Mouse (Mus musculus) T-cell, adult 2 months (primary cell): ENCODE data around the gene Gcnt7.

Experiments
- DNase-seq: peaks from one replicate; pipeline ENCODE4 v3.0.0; 2022; ENCODE audit warnings: low spot score

The Gcnt7 gene

DNA sequence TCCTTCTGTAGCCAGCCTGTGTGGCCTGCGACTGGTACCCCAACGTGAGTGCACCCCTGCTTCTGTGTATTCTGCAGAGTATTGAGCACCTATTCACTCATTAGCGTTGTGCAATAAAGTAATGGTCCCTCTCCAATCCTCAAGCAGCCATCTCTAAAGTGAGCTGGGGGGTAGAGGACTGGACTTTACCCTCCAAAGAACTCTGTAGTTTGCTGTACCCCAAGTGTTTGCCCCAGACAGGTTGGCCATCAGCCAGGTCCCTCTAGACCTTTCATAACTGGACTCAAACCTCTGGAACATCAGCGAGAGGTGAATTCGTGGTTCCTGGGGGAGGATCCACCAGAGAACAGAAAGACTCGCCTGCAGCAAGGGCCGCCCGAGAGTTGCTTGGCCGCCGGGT lies 5.9 kb downstream of the Gcnt7 start:
- no peak for DNase-seq

DNA sequence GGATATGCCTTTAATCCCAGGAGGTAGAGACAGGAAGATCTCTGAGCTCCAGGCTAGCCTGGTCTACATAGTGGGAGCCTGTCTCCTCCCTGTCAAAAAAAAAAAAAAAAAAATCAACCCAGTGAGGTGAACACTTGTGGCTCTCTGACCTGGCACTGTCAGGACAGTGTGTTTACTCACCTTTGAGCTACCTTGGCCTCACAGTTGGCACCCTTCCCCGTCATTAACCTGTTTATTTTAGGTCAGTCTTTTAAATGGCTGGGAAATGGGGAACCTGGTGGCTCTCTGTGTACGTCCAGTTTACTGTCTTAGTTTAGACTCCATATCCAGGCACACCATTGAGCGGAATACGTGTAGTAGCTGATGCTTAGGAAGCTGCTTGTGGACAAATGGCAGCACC lies 6.4 kb downstream of the Gcnt7 start:
- no peak for DNase-seq

DNA sequence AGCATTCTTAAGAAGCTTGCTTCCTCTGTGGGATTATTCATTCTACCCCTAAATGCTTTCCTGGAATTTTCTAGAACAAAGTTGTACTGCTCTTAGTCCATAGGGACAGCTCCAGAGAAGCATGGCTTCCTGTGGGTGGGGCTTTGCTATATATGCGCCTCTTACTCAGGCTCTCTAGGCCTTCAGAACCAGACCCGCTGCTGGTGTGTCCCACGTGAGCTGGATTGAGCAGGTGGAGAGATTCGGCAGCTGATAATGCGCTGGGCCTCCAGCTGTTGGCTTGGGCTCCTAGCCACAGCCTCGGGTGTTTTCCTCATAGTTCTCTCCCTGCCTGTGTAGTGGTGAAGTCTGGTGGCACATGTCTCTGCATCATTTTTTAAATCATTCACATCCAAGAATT lies 7.8 kb downstream of the Gcnt7 start:
- DNase-seq, result no peak

DNA sequence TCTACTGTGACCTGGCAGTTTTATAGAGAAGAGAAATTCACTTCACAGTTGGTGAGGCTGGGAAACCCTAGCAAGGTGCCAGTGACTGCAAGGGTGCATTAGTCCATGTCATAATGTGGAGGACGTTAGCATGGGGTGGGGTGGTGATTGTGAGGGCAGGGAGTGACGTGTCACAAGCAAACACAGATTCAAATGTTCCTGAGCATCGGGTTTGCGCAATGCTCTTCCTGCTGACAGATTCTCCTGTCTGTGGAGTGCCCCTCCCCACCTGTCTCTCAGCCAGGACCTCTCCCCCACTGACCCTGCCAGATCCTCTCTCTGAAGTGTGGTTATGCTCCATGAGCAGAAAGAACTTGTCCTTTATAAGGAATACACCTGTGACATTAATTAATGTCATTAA lies 10.1 kb downstream of the Gcnt7 start:
- DNase-seq, result no peak

DNA sequence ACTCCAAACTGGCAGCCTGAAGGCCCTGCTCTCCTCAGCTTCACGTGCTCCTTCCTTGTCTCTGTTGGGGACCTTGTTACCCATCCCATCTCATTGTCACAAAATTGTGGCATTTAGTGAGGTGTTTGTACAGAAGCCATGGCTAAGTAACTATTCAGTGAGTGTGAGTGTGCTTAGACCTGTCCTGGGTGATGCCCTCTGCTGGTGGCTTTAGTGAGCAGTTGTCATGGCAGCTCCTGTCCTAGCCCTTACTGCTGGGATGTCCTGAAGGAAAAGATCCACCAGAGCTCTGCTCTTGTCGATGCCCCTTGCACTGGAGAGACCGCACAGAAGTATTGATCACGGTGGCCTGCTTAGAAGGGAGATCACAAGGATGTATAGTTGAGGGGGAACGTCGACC lies 11.1 kb downstream of the Gcnt7 start:
- DNase-seq, result peak; percentile 24

DNA sequence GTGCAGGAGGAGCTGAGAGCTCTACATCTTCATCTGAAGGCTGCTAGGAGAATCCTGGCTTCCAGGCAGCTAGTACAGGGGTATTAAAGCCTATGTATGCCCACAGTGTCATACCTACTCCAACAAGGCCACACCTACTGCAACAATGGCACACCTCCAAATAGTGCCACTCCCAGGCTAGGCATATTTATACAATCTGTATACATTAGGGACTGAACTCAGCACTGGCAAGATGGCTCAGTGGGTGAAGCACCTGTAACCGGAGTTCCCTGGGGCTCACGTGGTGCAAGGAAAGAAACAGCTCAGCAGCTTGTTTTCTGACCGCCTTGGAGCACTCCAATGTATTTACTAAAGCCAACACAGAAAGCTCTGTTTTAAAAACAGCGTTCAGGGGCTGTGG lies 12.8 kb downstream of the Gcnt7 start:
- no peak for DNase-seq

DNA sequence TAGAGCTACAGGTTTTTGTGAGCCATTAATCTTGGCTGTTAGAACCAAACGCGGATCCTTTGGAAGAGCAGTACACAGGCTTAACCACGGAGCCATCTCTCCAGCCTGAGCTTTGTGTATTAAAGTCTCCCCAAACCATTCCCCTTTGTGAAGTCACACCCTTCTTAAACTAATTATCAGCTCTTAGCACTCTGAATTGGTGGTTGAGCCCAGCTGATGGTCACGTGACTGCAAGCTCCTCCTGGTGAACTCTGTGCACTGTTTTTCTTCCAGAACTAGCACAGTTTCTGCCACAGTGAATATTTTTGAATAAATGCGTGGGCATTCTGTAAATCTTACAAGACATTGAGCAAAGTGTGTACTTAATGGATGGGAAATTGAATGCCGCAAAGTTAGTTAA lies 17.2 kb downstream of the Gcnt7 start:
- peak; percentile 6 for DNase-seq

DNA sequence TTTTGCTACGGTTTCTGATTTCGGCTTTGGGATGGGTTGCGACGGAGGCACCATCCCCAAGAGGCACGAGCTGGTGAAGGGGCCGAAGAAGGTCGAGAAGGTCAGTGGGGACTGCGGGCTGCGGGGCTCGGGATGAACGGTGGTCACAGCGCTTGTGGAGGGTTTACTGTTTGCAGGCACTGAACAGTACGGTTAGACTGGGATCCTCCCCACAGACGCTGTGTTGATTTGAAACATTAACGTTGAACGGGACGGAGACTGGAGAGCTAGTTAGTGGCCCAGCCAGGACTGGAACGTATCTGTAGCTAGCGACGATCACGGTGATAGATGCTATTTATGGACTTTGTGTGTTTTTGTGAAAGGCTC lies 17.8 kb downstream of the Gcnt7 start:
- no peak for DNase-seq

DNA sequence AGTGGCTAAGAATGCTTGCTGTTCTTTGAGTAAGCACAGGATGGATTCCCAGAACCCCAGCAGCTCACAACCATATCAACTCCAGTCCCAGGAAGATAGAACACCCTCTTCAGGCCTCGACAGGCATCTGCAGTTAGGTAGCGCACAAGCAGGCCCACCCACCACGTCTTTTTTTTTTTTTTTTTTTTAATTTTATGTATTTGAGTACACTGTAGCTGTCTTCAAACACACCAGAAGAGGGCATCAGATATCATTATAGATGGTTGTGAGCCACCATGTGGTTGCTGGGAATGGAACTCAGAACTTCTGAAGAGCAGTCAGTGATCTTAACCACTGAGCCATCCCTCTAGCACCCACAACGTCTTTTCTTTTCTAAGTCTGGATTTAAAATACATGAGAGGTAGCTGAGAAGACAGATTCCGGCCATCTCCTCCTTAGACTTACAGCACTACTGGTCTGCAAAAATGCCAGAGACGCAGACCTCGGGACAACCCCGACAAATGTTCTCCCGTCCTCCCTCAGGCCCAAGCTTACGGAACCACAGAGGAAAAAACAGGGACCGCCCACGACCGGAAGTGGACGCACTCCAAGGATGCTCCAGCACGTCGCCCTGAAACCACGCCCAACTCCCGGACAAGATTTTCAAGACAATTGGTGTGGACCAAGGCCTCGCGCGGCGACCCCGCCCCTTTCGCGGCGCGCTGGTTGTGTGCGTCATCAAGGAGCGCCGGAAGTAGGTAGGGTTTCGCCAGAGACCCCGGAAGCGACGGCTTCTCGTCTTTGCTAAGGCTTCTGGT lies 18.4 kb downstream of the Gcnt7 start, which contains the start of gene Rtf2:
TSS of gene Rtf2 (plus strand) at position 714 of the 797 bp plus-strand sequence.
- DNase-seq, result peak; percentile 97

DNA sequence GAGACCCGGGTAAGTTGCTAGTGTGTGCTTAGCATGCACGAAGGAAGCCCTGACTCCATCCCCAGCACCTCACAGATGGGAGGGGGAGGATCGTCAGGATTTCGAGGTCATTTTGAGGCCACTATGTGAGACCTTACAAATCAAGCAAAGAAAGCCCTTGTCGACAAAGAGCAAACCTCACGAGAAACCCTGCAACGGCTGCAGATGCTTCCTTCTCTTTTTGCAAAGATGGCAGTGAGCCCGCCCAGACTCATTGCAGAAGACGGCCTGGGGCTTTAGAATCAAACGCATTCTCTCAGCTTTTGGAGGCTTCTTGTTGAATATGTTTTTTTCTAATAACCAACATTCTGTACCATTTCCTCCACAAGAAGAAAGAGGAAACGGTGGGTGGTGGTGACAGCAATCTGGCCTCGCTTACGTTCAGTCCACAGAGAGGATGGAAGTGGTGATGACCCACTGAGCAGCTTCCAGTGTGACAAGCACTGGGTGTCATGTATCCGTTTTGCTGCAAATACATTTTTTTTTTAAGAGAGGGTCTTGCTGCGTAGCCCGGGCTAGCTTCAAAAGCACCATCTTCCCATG lies 20.9 kb downstream of the Gcnt7 start:
- DNase-seq, result peak; percentile 17

DNA sequence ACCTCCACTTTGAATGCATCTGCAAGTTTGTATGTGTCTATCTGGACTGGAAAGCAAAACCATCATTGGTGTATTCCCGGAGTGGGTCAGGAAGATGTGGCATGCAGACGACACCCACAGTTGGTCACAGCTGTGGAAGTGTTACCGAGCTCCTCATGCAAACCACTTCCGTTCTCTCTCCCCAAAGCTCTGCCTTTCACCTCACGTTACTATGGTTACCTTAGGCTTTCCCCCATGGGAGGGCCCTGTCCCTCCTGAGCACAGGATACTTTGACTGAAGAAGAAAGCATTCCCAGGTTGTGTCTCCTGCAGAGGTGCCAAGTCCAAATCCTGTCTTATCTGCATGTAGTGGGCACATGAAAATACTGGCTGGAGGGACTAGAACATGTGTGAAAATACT lies 24.6 kb downstream of the Gcnt7 start:
- peak; percentile 77 for DNase-seq

DNA sequence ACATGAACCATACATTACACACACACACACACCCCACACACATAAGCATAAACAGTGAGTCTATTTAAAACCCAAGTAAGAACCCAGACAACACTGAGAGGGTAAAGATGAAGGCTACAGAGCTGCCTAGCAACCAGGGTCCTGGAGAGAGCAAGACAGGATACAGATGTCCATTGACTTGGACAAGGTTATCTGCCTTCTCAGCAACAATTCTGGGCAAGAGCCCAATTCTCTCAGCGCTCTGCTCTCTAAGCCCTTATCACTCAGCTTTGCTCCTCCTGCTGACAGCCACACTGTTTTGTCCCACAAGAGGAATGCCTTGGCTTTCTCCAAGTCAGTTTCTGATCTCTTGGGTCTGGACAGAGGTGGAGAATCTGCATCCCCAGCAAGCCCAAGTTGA lies 27.8 kb downstream of the Gcnt7 start:
- no peak for DNase-seq

DNA sequence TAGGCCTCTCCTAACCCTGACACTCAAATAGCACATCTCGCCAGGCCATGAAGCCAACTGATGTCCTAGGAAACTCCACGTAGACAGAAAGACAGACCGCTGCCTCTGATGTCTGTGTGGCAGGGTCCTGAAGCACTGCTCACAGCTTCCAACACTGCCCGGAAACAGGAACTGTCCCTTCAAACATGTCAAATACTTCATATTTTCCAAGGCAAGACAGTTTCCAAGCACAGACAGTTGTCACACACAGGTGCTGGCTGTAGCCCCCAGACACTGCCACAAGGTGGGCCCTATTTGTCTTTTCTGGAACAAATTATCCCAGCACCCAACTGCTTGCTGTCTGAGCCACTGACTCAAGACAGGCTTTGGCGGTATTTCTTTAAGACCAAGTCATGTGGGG lies 40.2 kb downstream of the Gcnt7 start:
- DNase-seq, result no peak

DNA sequence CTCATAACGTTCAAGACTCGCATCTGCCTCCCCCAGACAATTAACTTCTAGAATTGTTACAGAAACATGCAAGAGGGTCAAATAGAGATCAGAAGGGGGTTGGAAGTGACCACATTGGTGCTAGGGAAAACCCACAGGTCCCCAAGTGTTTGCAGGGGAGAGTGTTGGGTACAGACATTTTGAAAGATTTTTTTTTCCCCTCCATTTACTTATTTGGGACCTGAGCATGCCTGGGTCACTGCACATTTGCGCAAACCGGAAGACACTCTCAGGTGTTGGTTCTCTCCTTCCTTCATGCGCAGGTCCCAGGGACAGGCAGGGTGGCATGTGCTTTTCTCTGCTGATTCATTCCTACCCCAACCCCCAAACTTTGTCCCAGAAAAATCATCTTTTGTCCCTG lies 41.5 kb downstream of the Gcnt7 start:
- DNase-seq, result no peak

DNA sequence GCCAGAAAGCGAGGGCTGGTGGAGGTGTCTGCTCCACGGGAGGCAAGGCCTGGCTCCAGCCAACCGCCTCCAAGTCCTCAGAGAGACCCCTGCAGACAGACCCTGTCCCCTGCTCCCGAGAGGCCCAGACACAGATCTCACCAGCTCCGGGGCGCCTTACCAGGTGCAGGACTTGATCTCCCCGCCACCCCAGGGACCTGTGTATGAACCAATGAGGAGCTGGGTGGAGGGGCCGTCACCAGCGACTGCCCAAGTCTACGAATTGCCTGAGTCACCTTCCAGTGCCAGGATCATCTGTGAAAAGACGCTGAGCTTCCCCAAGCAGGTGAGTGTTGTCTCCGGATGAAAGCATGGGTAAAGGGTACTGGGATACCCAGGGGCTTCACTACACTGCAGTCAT lies 42.2 kb downstream of the Gcnt7 start:
- no peak for DNase-seq

DNA sequence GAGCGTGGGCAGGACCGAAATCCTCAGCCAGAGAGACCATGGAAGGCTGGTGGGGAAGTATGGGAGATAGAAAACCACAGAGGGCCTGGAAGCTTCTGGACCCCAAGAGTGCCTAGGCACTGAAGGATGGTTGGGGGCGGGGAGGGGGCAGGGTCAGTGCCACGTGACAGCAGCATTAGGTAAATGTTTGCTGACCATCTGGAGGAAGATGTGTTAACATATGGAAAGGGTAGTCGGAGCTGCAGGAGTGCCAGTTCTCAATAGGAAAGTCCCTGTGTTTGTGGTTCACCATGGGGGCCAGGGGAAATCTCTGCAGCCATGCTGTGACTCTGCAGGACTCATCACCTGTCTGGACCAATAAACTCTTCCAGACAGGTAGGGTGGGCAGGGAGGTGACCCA lies 44.5 kb downstream of the Gcnt7 start:
- no peak for DNase-seq

DNA sequence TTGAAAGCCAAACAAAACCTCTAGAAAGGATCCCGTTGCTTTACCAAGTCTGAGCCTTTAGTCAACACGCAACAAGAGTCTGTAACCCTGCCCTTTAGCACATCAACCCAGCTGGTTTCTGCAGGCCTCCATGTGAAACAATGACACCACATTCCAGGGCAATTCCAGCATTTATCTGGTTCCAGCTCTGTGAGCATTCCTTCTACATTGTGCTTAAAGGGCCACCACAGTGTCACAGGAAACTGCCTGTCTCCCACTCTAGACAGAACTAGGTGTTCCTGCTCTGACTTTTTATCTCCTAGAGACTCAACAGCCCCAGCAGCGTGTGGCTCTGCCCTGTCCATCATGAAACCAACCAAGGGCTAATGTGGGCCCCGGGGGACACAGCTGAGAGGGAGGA lies 45.1 kb downstream of the Gcnt7 start:
- DNase-seq, result no peak

DNA sequence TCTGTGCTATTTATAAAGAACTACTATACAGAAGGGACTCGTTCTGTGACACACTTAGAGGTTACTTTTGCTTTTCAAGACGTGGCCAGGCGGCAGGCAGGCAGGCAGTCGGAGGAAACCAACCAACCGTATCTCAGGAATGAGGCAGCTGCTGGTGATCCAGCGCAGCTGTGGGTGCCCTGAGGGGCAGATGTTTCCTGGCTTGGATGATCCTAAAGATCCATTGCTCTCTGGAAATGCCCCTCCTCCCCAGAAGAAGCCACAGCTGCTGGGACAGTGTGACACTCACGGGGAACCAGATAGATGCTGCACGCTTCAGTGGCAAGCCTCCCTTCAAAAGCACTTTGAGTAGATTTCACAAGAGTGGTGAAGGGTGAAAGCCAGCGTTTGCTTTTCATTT lies 45.9 kb downstream of the Gcnt7 start:
- DNase-seq, result no peak

DNA sequence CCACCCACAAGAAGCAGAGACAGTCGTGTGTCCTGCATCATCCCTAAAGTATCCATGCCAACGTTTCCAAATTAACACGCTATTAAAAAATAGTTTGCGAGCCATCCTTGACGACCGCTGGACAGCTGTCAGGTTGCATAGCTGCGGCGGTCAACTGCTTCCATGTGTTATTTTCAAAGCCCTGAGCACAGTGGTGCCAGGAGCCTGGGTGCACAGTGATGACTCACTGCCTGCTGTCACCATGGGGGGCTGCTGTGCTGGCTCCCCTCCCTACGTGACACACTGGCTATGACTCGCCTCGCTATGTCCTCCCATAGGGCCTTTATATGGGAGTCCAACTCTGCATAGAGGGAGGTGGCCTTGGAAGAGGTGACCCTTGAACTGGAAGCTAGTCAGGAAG lies 47.3 kb downstream of the Gcnt7 start:
- no peak for DNase-seq

DNA sequence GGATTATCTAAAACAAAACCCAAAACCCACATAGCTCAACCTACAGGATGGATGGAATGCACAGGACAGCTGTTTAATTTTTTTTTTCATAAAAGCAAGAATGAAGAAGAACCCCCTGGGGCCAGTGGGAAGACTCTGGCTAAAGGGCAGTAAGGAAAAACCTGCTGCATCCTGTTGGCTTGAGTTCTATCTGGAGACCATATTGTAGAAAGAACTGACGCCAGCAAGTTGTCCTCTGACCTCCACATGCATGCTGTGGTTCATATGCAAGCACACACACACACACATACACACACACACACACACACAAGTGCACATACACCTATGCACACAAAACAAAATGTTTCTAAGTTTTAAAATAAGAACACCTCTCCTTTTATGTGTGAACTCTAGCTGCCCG lies 47.7 kb downstream of the Gcnt7 start:
- no peak for DNase-seq

DNA sequence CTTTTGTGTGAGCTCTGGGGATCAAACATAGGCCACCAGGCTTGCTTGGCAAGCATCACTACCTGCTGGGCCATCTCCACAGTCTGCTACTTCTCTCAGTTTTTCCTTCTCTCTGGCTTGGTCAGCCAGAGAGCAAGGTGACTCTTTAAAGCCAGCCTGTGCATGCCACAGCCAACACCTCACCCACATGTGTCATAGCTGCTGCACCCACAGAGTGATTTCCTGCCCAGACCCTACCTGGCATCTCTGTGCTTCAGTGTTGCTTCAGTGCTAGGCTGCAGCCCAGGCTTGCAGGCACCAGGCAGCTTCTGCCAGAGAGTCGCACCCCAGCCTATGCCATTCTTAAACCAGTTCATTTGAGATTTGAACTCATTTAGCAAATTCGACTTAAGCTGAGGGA lies 50.9 kb downstream of the Gcnt7 start:
- DNase-seq, result no peak

DNA sequence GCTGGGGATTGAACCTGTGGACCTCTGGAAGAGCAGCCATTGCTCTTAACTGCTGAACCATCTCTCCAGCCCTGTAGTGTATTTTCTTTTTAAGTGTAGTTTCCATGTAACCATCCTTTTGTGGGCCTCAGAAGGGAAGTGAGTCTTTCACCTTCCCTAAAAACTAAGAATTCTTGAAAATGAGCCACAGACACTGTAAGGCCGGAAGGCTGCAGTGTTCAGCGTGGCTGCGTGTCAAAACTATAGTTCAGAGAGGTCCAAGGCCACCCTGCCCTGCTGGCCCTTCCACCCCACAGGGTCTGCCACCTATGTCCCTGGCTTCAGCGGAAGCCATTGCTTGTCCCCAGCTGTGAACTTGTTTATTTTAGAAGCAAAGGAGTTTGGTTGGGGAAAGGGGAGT lies 52.2 kb downstream of the Gcnt7 start:
- no peak for DNase-seq

DNA sequence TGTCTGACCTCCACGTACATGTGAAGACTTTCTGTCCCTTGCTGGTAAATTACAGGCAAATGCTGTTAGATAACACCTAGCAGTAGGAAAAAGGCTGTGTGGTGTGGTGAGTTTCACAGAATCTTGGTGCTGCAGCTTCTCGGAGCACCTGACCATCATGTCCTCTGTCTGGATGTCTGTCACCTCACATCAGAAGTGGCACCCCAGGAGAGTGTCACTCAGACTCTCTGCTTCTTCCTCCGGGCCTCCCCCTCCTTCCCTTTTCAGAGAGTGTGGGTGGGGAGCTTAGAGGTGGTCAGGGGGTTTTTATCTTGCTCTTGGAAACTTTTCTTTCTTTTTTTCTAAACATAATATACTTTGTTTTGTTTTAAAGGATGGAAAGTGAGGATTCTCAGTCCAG lies 53.4 kb downstream of the Gcnt7 start:
- DNase-seq, result no peak

DNA sequence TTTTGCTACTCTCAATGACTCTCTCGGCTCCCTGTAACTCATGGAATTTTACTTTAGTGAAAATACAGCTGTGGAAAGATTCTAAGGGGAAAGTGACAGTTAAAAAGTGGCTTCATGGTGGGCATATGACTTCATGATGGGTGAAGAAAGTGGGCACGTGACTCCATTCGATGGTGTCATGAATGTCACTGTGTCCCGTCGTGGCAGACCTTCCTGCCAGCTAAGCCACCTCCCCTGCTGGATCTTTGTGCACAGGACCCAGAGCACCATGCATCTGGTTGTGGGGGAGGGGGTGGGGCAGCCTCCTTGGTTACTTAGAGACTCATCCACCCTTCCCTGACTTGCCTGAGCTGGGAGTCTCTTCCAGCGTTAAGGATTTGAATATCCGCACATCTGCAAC lies 54.2 kb downstream of the Gcnt7 start:
- DNase-seq, result no peak
